Mouse (Mus musculus) gastrocnemius, postnatal 14 days (tissue): ENCODE results near the gene Mdh1b. TPM values are rescaled to one million over a fixed set of nuclear protein-coding genes. Genes with fewer than 3 reads are reported as not detected.

Source experiments
- DNase-seq: peaks from one replicate; pipeline ENCODE4 v3.0.0; 2021; ENCODE audit warnings: mixed read lengths
- intact Hi-C: fragments of 180-260 bp; cut with DNase I; formaldehyde crosslinking; loops from one replicate; pipeline ENCODE4 v1.15.1; 2025; ENCODE audit warnings: low total_unique reads
- long read RNA-seq, 2 experiments: library from polyadenylated mRNA; stranded (forward); transcript quantifications; one replicate each; pipeline ENCODE4 v2.0.0; 2021
- total RNA-seq, 2 experiments: library from RNA; stranded (reverse); gene quantifications; 2 replicates each; pipeline ENCODE4 v1.2.3; 2021

Gene Mdh1b
- not detected for total RNA-seq
- long read RNA-seq, experiment 1 = 0 reads
- long read RNA-seq, experiment 2 = 0 reads

- intact Hi-C loops = no loop called here
- DNase-seq = peak; percentile 84
Observed at GRCm38 (mm10) chr1:63730240-63730771, at the start of gene Mdh1b, which contains the start of gene Fastkd2. Mdh1b (minus strand) TSS chr1:63730318. Fastkd2 (plus strand) TSS chr1:63730614.

GRCm38 (mm10) chr1:63776902-63777630, 46.9 kb upstream of the Mdh1b start:
- DNase-seq = no peak
- intact Hi-C loops = no loop called here

GRCm38 (mm10) chr1:63776396-63776795, 46.3 kb upstream of the Mdh1b start:
- DNase-seq = no peak
- intact Hi-C loops = no loop called here

DNA sequence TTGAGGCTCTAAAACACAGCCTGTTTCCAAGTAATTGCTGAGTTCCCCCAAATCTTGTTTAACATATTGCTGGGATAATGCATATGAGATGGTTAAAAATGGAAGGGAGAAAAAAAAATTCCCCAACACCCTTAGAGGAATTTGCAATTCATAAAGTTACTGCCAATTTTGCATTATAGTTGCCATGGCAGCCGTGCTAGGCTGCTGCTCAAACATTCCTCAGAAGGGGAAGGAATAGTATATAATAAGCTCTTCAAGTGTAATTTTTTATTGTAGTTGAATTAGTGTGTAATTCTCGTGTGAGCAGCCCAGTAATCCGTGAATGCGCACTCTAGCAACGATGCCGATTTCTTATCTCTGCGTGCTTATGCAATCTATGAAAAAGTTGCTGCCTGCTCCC, 40.2 kb upstream of the Mdh1b start:
- intact Hi-C loops = no loop called here
- DNase-seq = no peak

- intact Hi-C loops = no loop called here
Observed at GRCm38 (mm10) chr1:63769167-63769566, 39.0 kb upstream of the Mdh1b start, which contains the start of gene 4933402D24Rik. 4933402D24Rik (minus strand) TSS chr1:63769267.

GRCm38 (mm10) chr1:63768112-63768511, 38.0 kb upstream of the Mdh1b start:
- no peak for DNase-seq
- intact Hi-C loops = no loop called here

More at GRCm38 (mm10) chr1:63769167-63769566, 39.0 kb upstream of the Mdh1b start, which contains the start of gene 4933402D24Rik:
- DNase-seq = no peak

DNA sequence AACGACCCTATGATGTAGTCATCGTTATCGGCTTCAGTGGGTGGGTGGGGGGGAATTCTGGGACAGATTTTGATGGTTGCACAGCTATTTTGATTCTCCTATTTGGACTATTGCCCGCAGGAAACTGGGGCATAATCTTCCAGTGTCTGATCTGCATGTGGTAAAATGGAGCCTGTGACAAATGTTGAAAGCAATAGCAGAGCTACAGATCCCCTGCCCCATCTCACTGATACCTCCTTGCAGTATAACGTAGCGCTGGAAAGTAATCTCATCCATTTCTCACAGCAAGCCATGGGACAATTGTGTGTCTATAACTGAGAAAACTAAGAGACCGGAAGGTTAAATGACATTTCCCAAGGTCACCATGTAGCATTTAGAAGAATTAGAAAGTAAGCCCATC, 34.3 kb upstream of the Mdh1b start:
- intact Hi-C loops = loop anchor here (5.0 kb wide), 1 partner anchor 683 kb away; no protein-coding TSS in a partner anchor

GRCm38 (mm10) chr1:63763881-63764386, 33.8 kb upstream of the Mdh1b start:
- intact Hi-C loops = loop anchor here (5.0 kb wide), 1 partner anchor 683 kb away; no protein-coding TSS in a partner anchor
- no peak for DNase-seq

More for the DNA sequence above, 34.3 kb upstream of the Mdh1b start:
- DNase-seq = no peak

- intact Hi-C loops = loop anchor here (5.0 kb wide), 1 partner anchor 684 kb away; no protein-coding TSS in a partner anchor
- peak; percentile 15 for DNase-seq
Observed at GRCm38 (mm10) chr1:63763212-63763694, 33.1 kb upstream of the Mdh1b start.

GRCm38 (mm10) chr1:63756005-63756404, 25.9 kb upstream of the Mdh1b start:
- intact Hi-C loops = no loop called here
- no peak for DNase-seq

DNA sequence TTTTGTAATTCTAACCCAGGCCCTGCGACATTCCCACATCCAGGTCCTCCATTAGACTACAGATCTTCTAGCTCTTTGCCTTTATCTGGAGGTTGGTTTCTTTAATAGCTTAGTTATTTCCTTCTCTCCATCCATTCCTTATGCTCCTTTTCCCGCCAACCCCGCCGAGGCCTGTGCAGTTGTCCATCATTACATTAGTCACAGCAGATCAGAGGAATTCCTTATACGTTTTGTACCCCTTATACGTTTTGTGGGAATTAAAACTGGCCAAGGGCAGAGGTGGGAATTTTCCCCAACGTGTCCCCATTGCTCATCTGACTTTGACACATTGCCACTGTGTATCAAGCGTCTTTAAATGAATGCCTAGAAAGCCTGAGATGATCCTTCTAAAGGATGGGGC, 322 bp downstream of the Mdh1b start:
- intact Hi-C loops = no loop called here
- no peak for DNase-seq

DNA sequence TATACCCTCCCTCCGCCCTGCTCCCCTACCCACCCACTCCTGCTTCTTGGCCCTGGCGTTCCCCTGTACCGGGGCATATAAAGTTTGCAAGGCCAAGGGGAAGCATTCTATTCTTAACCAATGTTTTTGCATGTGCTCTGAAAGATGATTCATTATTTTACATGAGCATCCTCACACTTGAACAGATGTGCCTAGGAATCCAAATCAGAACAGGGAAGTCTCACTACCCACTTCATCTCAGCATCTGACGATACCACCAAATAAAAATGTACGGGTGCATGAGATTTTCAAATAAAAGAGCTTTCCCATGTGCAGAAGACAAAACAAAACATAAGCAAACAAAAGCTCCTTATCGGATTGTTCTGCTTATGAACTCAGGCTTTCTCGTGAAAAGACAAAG, 10.0 kb downstream of the Mdh1b start:
- DNase-seq = no peak

GRCm38 (mm10) chr1:63708876-63709275, 21.2 kb downstream of the Mdh1b start:
- intact Hi-C loops = no loop called here
- no peak for DNase-seq

More for the DNA sequence above, 10.0 kb downstream of the Mdh1b start:
- intact Hi-C loops = no loop called here

DNA sequence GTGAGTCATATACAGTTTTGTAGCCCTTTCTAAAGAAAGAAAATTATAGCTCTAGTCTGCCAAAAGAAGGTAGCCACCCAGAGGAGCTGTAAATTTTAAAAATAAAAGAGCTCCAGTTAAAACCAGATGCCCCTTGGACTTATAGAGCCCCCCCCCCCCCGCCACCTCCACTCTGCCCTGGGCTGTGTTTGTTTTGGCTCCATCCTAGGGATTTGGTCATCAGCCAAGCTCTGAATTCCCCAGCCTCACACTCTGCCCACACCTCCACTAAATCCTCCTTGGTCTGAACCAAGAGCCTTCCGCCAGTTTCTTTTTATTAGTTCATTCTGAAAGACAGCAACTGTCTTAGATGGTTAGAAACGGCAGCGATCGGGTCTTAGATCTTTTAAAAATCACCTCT, 24.4 kb downstream of the Mdh1b start:
- no peak for DNase-seq
- intact Hi-C loops = no loop called here

DNA sequence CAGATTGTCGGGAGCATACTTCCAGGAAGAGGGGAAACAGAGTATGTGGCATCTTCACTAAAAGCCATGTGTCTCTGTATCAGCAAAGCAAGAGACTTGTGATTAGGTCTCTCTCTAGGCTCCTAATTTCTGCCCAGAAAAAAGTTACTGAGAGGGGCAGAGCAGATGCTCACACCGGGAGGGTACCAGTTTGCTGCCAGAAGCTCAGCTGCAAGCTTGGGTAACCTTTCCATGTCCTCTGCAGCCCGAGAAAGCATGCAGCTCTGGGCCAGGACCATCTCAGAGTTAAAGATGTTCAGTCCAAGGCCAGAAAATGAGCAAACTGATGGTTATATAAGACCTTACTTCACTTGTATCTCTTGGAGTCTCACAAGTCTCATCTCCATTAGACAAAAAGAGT, 33.3 kb downstream of the Mdh1b start:
- intact Hi-C loops = no loop called here
- DNase-seq = no peak

DNA sequence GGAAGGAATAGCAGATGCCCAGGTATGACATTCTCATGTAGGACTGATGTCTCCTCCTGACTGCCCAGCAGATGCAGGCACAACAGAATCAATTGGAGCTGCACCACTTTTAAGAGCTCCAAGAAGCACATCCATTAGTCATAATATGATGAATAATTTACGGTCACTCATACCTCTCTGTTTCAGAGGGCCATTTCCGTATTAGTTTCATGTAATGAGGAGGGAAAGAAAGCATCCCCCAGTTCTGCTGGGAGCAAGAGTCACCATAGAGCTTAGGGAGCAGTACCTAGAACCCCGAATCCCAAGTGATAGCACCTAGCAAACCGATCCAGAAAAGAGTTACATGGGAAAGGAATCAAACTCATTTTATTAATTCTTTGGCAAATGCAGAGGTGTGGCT, 43.3 kb downstream of the Mdh1b start, which contains the start of gene Dytn:
Gene Dytn (minus strand): TSS at position 101 of the 400 bp plus-strand sequence.
- intact Hi-C loops = no loop called here
- no peak for DNase-seq

DNA sequence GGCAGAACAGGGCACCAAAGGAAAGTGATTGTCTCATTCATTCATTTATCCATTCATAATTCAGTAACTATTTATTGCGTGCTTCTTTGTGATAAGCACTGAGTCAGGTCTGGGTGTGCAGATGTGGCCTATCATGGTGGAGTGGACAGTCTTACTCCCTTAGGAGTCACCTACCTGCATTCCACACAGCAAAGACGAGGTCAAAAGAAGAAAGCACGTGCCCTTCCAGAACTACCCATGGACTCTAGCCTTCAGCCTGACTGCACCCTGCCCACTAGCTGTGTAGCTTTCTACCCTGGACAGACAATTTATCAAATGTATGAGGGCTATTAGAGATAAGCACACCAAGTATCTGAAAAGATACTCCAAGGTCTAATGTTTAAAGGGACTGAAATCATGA, 54.1 kb downstream of the Mdh1b start:
- intact Hi-C loops = no loop called here
- DNase-seq = no peak

GRCm38 (mm10) chr1:63668852-63669160, 61.3 kb downstream of the Mdh1b start:
- DNase-seq = no peak
- intact Hi-C loops = loop anchor here (5.0 to 10.0 kb wide), 2 partner anchors 286 to 778 kb away; no protein-coding TSS in a partner anchor

DNA sequence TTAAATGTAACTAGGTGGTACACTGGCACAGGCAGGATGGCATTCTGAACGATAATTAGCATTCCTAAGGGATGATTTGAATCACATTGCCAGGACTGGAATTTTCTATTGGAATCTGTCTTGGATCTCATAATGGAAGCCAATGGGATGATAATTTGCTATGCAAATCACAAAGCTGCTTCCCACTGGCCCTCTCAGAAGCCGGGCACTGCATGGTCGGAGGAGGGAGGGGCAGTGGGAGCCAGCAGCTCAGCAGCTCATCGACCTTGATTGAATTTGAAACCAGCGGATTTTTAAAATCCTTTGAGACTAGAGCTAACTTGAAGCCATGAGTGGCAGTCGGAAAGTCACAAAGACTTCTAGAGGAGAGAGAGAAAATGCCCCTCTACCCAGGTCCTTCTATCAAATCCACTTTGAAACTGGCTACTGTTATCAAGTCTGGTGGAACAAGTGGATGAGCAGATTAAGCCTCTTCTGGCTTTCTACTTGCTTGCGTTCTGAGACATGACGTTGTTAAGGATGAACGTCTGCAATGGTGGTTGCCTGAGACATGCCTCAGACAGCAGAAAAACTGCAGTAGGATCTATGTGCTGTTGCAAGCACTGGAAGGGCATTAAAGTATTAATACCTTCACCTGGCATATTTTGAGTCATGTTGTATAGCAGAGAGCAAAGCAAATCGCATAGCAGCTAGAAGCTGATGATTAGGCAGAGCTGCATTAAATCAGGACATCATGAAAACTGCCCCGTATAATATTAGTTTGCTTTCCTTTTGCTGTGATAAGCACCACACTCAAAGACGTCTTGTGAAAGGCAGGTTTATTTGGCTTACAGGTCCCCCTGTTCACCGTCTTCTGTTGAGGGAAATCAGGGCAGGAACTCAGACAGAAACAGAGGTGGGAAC, 61.9 kb downstream of the Mdh1b start:
- intact Hi-C loops = loop anchor here (5.0 to 10.0 kb wide), 2 partner anchors 287 to 779 kb away; no protein-coding TSS in a partner anchor
- DNase-seq = no peak
